Mouse (Mus musculus): ENCODE measurements around the gene Zfp644. TPM values are rescaled to one million over a fixed set of nuclear protein-coding genes. Genes with fewer than 3 reads are reported as not detected.
"Not testable (repeated sequence)": the region's sequence is repeated elsewhere in the genome, so short reads cannot be mapped to it uniquely, and the experiment has no call there.

Gene Zfp644
- total and polyA plus RNA-seq, 2 experiments = 4.5 to 33.7 TPM

- Histone ChIP-seq H3K36me3 (ENCODE audit: control insufficient read depth, insufficient read depth, low read length) (no peaks in the 10 kb centered on the region), H3K27me3 (ENCODE audit: control insufficient read depth, insufficient read depth, low read length) (no peaks in the 10 kb centered on the region), H3K27ac (replicated peaks; ENCODE audit: insufficient read depth, low read depth, low read length) (no peak overlapping the region), H3K4me3 (ENCODE audit: insufficient read depth, low read depth, low read length) (no peak overlapping the region), H3K4me1 (ENCODE audit: control insufficient read depth, insufficient read depth, low read length) (peaks cover 3% of the 10 kb centered on the region), H3K79me2 (ENCODE audit: control insufficient read depth, insufficient read depth, low read length) (peaks cover 18% of the 10 kb centered on the region; the same call in 1 of the 2 replicates), H3K9ac (ENCODE audit: low read depth, low read length) (no peak overlapping the region)
- whole genome bisulfite sequencing = 92% methylated on average over 1 of the region's 1 CpGs
- DNase-seq (ENCODE audit: extremely low read depth, low read depth, low spot score) = no peak
- no peak for TF ChIP-seq POLR2A (IDR thresholded peaks at IDR 0.05; ENCODE audit: extremely low read depth, insufficient read depth, low read length)
- TF ChIP-seq CTCF (IDR thresholded peaks at IDR 0.05; ENCODE audit: low read depth, low read length) = no peak
Measured at GRCm38 (mm10) chr5:106679659-106680058, 17.4 kb downstream of the Zfp644 start.

GRCm38 (mm10) chr5:106678823-106679222 lies 18.3 kb downstream of the Zfp644 start:
- not testable (repeated sequence) for H3K27ac ChIP-seq (replicated peaks; ENCODE audit: insufficient read depth, low read depth, low read length); H3K4me3 ChIP-seq (ENCODE audit: insufficient read depth, low read depth, low read length)

GRCm38 (mm10) chr5:106676784-106677183 lies 20.3 kb downstream of the Zfp644 start:
- Histone ChIP-seq H3K27me3 (ENCODE audit: control insufficient read depth, insufficient read depth, low read length) (no peaks in the 10 kb centered on the region), H3K4me3 (ENCODE audit: insufficient read depth, low read depth, low read length) (no peak overlapping the region), H3K79me2 (ENCODE audit: control insufficient read depth, insufficient read depth, low read length) (peaks cover 18% of the 10 kb centered on the region; the same call in 1 of the 2 replicates), H3K36me3 (ENCODE audit: control insufficient read depth, insufficient read depth, low read length) (no peaks in the 10 kb centered on the region), H3K9ac (ENCODE audit: low read depth, low read length) (no peak overlapping the region), H3K27ac (replicated peaks; ENCODE audit: insufficient read depth, low read depth, low read length) (no peak overlapping the region), H3K4me1 (ENCODE audit: control insufficient read depth, insufficient read depth, low read length) (peaks cover 3% of the 10 kb centered on the region)
- TF ChIP-seq CTCF (IDR thresholded peaks at IDR 0.05; ENCODE audit: low read depth, low read length) = no peak
- TF ChIP-seq POLR2A (IDR thresholded peaks at IDR 0.05; ENCODE audit: extremely low read depth, insufficient read depth, low read length) = no peak
- 91% methylated on average over 9 of the region's 9 CpGs for WGBS
- DNase-seq (ENCODE audit: extremely low read depth, low read depth, low spot score) = no peak

More at GRCm38 (mm10) chr5:106678823-106679222, 18.3 kb downstream of the Zfp644 start:
- H3K27me3 ChIP-seq (ENCODE audit: control insufficient read depth, insufficient read depth, low read length); H3K4me1 ChIP-seq (ENCODE audit: control insufficient read depth, insufficient read depth, low read length); H3K9ac ChIP-seq (ENCODE audit: low read depth, low read length); H3K36me3 ChIP-seq (ENCODE audit: control insufficient read depth, insufficient read depth, low read length); DNase-seq (ENCODE audit: extremely low read depth, low read depth, low spot score): not testable (repeated sequence)
- WGBS = 60% methylated on average over 1 of the region's 1 CpGs
- peaks cover 22% of the 10 kb centered on the region; the same call in 1 of the 2 replicates for H3K79me2 ChIP-seq (ENCODE audit: control insufficient read depth, insufficient read depth, low read length)

- H3K36me3 ChIP-seq (ENCODE audit: control insufficient read depth, insufficient read depth, low read length) = no peaks in the 10 kb centered on the region
- H3K4me1 ChIP-seq (ENCODE audit: control insufficient read depth, insufficient read depth, low read length) = peaks cover 3% of the 10 kb centered on the region; the same call in 1 of the 2 replicates
- TF ChIP-seq POLR2A (IDR thresholded peaks at IDR 0.05; ENCODE audit: extremely low read depth, insufficient read depth, low read length) = no peak
Measured at GRCm38 (mm10) chr5:106672597-106672996, 24.5 kb downstream of the Zfp644 start.

GRCm38 (mm10) chr5:106671893-106672292 lies 25.2 kb downstream of the Zfp644 start:
- Histone ChIP-seq H3K4me1 (ENCODE audit: control insufficient read depth, insufficient read depth, low read length) (peaks cover 3% of the 10 kb centered on the region; the same call in 1 of the 2 replicates), H3K9ac (ENCODE audit: low read depth, low read length) (no peak overlapping the region), H3K27ac (replicated peaks; ENCODE audit: insufficient read depth, low read depth, low read length) (no peak overlapping the region), H3K27me3 (ENCODE audit: control insufficient read depth, insufficient read depth, low read length) (no peaks in the 10 kb centered on the region), H3K79me2 (ENCODE audit: control insufficient read depth, insufficient read depth, low read length) (peaks cover 23% of the 10 kb centered on the region; the same call in 1 of the 2 replicates), H3K4me3 (ENCODE audit: insufficient read depth, low read depth, low read length) (no peak overlapping the region), H3K36me3 (ENCODE audit: control insufficient read depth, insufficient read depth, low read length) (no peaks in the 10 kb centered on the region)
- DNase-seq (ENCODE audit: extremely low read depth, low read depth, low spot score) = no peak
- no peak for TF ChIP-seq CTCF (IDR thresholded peaks at IDR 0.05; ENCODE audit: low read depth, low read length)
- TF ChIP-seq POLR2A (IDR thresholded peaks at IDR 0.05; ENCODE audit: extremely low read depth, insufficient read depth, low read length) = no peak
- 64% methylated on average over 3 of the region's 3 CpGs for WGBS

More at GRCm38 (mm10) chr5:106672597-106672996, 24.5 kb downstream of the Zfp644 start:
- peaks cover 20% of the 10 kb centered on the region; the same call in 1 of the 2 replicates for H3K79me2 ChIP-seq (ENCODE audit: control insufficient read depth, insufficient read depth, low read length)
- H3K27ac ChIP-seq (replicated peaks; ENCODE audit: insufficient read depth, low read depth, low read length) = no peak overlapping the region
- H3K27me3 ChIP-seq (ENCODE audit: control insufficient read depth, insufficient read depth, low read length) = no peaks in the 10 kb centered on the region
- no peak for DNase-seq (ENCODE audit: extremely low read depth, low read depth, low spot score)
- H3K4me3 ChIP-seq (ENCODE audit: insufficient read depth, low read depth, low read length) = no peak overlapping the region
- H3K9ac ChIP-seq (ENCODE audit: low read depth, low read length) = no peak overlapping the region

GRCm38 (mm10) chr5:106664910-106665309 lies 32.2 kb downstream of the Zfp644 start:
- no peaks in the 10 kb centered on the region for H3K36me3 ChIP-seq (ENCODE audit: control insufficient read depth, insufficient read depth, low read length)
- TF ChIP-seq POLR2A (IDR thresholded peaks at IDR 0.05; ENCODE audit: extremely low read depth, insufficient read depth, low read length) (no peak), CTCF (IDR thresholded peaks at IDR 0.05; ENCODE audit: low read depth, low read length) (no peak)
- peaks cover 30% of the 10 kb centered on the region; the same call in 1 of the 2 replicates for H3K79me2 ChIP-seq (ENCODE audit: control insufficient read depth, insufficient read depth, low read length)
- DNase-seq (ENCODE audit: extremely low read depth, low read depth, low spot score) = no peak
- H3K4me1 ChIP-seq (ENCODE audit: control insufficient read depth, insufficient read depth, low read length) = peaks cover 3% of the 10 kb centered on the region; the same call in 1 of the 2 replicates
- H3K9ac ChIP-seq (ENCODE audit: low read depth, low read length) = no peak overlapping the region
- 91% methylated on average over 4 of the region's 4 CpGs for WGBS
- no peak overlapping the region for H3K27ac ChIP-seq (replicated peaks; ENCODE audit: insufficient read depth, low read depth, low read length)
- H3K4me3 ChIP-seq (ENCODE audit: insufficient read depth, low read depth, low read length) = no peak overlapping the region
- no peaks in the 10 kb centered on the region for H3K27me3 ChIP-seq (ENCODE audit: control insufficient read depth, insufficient read depth, low read length)

All from liver, adult 2 months (tissue).